Mouse (Mus musculus) liver, embryonic 16.5 days (tissue): Measurements from ENCODE around the gene Malsu1. TPM values are rescaled to one million over a fixed set of nuclear protein-coding genes. Genes with fewer than 3 reads are reported as not detected.

Experiments used
- ATAC-seq: fragments of 200-750 bp; cut with Nextera tagmentation; 2 replicates; pipeline ENCODE4 v1.8.0; 2017; ENCODE audit warnings: low read depth, mild to moderate bottlenecking, moderate number of reproducible peaks, moderate library complexity
- H3K27ac ChIP-seq: fragments of 300-500 bp; sonication (generic); 2 replicates; pipeline ENCODE4 v1.5.1; 2014; ENCODE audit warnings: mild to moderate bottlenecking, low read length
- H3K27me3 ChIP-seq: fragments of 300-500 bp; sonication (generic); 2 replicates; pipeline ENCODE4 v1.6.1; 2014; ENCODE audit warnings: low read depth, low read length, mixed read lengths; ENCODE audit not compliant: control insufficient read depth, insufficient read depth
- H3K36me3 ChIP-seq: fragments of 300-500 bp; sonication (generic); 2 replicates; pipeline ENCODE4 v1.6.1; 2014; ENCODE audit warnings: mild to moderate bottlenecking; ENCODE audit not compliant: control insufficient read depth, insufficient read depth
- H3K4me1 ChIP-seq: fragments of 300-500 bp; sonication (generic); 2 replicates; pipeline ENCODE4 v1.6.1; 2014; ENCODE audit warnings: low read depth, low read length, mixed read lengths; ENCODE audit not compliant: control insufficient read depth
- H3K4me2 ChIP-seq: fragments of 300-500 bp; sonication (generic); 2 replicates; pipeline ENCODE4 v1.6.1; 2014; ENCODE audit warnings: low read depth, low read length, mixed read lengths
- H3K4me3 ChIP-seq: fragments of 300-500 bp; sonication (generic); 2 replicates; pipeline ENCODE4 v1.5.1; 2014; ENCODE audit warnings: low read depth, mild to moderate bottlenecking, low read length
- H3K9ac ChIP-seq: fragments of 300-500 bp; sonication (generic); 2 replicates; pipeline ENCODE4 v1.6.1; 2014; ENCODE audit warnings: low read depth, low read length
- H3K9me3 ChIP-seq: fragments of 300-500 bp; sonication (generic); replicated peaks from 2 replicates; pipeline ENCODE4 v1.6.1; 2016; ENCODE audit warnings: low read length; ENCODE audit not compliant: control insufficient read depth
- WGBS: fragments of 180-500 bp; shearing (Covaris S2); extraction: QIAGEN DNeasy Blood & Tissue Kit; methylation state at CpG from one replicate; pipeline ENCODE4 v1.1.7; 2014; ENCODE audit not compliant: insufficient replicate concordance; 5-methylcytosine and 5-hydroxymethylcytosine counted together
- polyA plus RNA-seq: library from polyadenylated mRNA; unstranded; fragments of >200 nt; fragmentation: Nextera tagmentation; extraction: Ambion mirVana; gene quantifications from 2 replicates; pipeline ENCODE4 v1.2.1, GENCODE M21; 2015

Malsu1 gene
- polyA plus RNA-seq, 1 experiment from 2014 or later = 28.8 TPM

DNA sequence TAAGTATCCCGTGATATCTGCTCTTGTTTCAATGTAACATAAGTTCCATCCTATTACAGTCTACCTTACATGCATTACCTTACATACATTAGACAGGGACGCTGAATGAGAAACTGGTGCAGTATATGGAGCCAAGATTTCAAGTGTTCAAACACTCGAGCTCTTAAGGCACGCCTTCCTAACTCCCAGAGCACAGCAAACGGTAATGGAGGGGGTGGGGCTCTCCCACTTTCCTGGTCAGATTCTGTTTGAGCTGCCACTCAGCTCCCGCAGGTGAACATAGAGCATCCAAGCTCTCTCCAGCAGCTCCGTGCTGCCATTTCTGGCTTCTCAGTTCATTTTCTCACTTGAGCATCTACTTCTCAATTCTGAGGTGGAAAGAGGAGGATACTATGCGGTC lies 44.9 kb downstream of the Malsu1 start:
- Histone ChIP-seq H3K36me3 (no peaks in the 10 kb centered on the region), H3K4me3 (no peak overlapping the region), H3K27ac (no peak overlapping the region), H3K9me3 (no peaks in the 10 kb centered on the region), H3K27me3 (no peaks in the 10 kb centered on the region), H3K4me1 (no peaks in the 10 kb centered on the region; the same call in 1 of the 2 replicates), H3K9ac (no peak overlapping the region), H3K4me2 (no peak overlapping the region)
- WGBS = 68% methylated on average over 8 of the region's 8 CpGs
- ATAC-seq = no peak

DNA sequence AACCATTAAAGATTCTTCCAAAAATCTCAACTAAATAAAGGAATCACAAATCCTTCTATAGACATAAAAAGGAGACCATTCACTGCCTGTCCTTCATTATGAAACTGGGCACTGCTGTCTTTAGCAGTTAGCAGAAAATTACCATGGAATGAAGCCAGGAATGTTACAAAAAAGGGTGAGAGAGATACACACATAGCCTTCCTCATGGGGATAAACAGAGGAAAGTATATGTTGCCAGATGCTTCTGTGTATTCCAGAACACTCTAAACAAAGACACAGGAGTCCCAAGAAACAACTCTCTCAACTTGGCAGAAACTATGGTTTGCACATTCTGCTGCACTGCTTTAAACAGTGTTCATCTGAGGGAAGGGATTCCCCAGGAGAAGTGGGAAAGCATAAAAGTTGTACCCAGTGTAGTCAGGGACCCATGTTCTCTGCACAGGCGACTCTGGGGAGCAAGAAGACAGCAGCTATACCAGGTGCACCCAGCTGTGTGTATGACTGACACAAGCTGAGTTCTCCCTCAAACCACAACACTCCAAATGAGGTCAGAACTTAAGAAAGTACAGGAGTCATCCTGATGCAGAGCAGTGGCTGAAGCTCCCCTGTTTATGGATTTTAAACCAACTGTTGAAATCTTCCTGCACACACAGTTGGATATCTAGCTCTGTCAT lies 46.0 kb downstream of the Malsu1 start:
- 34% methylated on average over 1 of the region's 1 CpGs for WGBS
- H3K4me1 ChIP-seq = no peaks in the 10 kb centered on the region; the same call in 1 of the 2 replicates
- H3K27me3 ChIP-seq = no peaks in the 10 kb centered on the region
- ATAC-seq = no peak
- no peaks in the 10 kb centered on the region for H3K36me3 ChIP-seq
- H3K9me3 ChIP-seq = no peaks in the 10 kb centered on the region
- H3K4me3 ChIP-seq = no peak overlapping the region
- H3K4me2 ChIP-seq = no peak overlapping the region
- no peak overlapping the region for H3K27ac ChIP-seq
- no peak overlapping the region for H3K9ac ChIP-seq

DNA sequence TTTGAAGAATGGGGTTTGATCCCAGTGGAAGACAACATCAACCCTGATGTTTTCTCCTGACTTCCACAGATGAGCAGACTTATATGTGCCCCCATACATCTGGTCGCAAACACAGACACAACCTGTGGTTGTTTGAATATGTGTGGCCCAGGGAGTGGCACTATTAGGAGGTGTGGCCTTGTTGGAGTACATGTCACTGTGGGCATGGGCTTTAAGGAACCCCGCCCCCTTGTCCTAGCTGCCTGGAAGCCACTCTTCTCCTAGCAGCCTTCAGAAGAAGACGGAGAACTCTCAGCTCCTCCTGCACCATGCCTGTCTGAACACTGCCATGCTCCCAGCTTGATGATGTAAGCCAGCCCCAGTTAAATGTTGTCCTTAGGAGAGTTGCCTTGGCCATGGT lies 46.8 kb downstream of the Malsu1 start:
- Histone ChIP-seq H3K27ac (no peak overlapping the region), H3K4me2 (no peak overlapping the region), H3K9me3 (no peaks in the 10 kb centered on the region), H3K36me3 (no peaks in the 10 kb centered on the region), H3K4me3 (no peak overlapping the region), H3K4me1 (no peaks in the 10 kb centered on the region; the same call in 1 of the 2 replicates), H3K27me3 (no peaks in the 10 kb centered on the region), H3K9ac (no peak overlapping the region)
- ATAC-seq = no peak
- 75% methylated on average over 3 of the region's 3 CpGs for WGBS

GRCm38 (mm10) chr6:49130328-49130727 lies 56.7 kb downstream of the Malsu1 start:
- H3K4me1 ChIP-seq = peaks cover 4% of the 10 kb centered on the region; the same call in 1 of the 2 replicates
- no peak overlapping the region for H3K27ac ChIP-seq
- H3K36me3 ChIP-seq = no peaks in the 10 kb centered on the region
- ATAC-seq = no peak
- no peaks in the 10 kb centered on the region for H3K9me3 ChIP-seq
- no peak overlapping the region for H3K4me2 ChIP-seq
- H3K27me3 ChIP-seq = no peaks in the 10 kb centered on the region
- no peak overlapping the region for H3K4me3 ChIP-seq
- H3K9ac ChIP-seq = no peak overlapping the region

DNA sequence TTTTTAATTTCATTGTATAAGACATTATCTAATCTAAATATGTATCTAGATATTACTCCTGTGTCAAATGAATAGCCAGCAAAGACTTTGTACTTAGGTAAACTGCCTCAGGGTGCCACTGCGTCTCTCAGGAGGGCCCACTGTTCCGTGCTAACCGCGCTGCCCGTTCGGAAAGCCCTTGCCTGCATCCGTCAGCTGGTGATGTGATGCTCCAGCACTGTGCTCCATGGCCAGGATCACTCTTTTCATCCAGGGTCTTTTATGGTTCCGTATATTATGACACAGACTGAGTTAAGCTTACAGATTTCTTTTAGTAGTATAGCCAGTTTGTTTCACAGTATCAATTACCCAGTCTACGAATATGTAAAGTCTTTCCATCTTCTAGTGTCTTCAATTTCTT lies 58.3 kb downstream of the Malsu1 start:
- Histone ChIP-seq H3K4me2 (no peak overlapping the region), H3K4me3 (no peak overlapping the region), H3K36me3 (no peaks in the 10 kb centered on the region), H3K27ac (no peak overlapping the region), H3K9me3 (no peaks in the 10 kb centered on the region), H3K27me3 (no peaks in the 10 kb centered on the region), H3K9ac (no peak overlapping the region), H3K4me1 (peaks cover 10% of the 10 kb centered on the region)
- 88% methylated on average over 9 of the region's 9 CpGs for WGBS
- no peak for ATAC-seq

DNA sequence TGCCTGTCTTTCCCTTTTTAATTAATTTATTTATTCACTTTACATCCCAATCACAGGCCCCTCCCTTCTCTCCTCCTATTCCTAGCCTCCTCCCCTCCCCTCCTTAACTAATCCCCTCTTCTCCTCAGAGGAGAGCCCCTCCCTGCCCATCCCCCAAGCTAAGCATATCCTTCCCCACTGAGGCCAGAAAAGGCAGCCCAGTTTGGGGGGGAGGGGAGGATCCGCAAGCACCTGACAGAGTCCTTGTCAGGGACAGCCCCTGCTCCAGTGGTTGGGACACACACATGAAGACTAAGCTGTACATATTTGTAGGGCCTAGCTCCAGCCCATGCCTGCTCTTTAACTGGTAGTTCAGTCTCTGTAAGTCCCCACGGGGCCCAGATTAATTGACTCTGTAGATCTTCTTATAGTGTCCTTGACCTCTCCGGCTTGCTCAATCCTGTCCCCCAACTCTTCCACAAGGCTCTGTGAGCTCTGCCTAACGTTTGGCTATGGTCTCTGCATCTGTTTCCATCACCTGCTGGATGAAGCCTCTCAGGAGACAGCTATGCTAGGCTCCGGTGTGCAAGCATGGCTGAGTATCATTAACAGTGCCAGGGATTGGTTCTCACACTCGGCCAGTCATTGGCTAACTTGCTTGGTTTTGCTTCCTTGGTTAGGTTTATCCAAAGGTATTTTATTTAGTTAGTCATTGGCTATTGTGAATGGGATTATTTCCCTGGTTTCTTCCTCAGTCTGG lies 58.9 kb downstream of the Malsu1 start:
- Histone ChIP-seq H3K27me3 (no peaks in the 10 kb centered on the region), H3K4me3 (no peak overlapping the region), H3K9ac (no peak overlapping the region), H3K9me3 (no peaks in the 10 kb centered on the region), H3K4me2 (no peak overlapping the region), H3K4me1 (peaks cover 10% of the 10 kb centered on the region), H3K36me3 (no peaks in the 10 kb centered on the region), H3K27ac (no peak overlapping the region)
- ATAC-seq = no peak
- 73% methylated on average over 6 of the region's 6 CpGs for WGBS

Other genes starting within 250 kb of the Malsu1 start
- gene Tmem176a, start 232.9 kb upstream of the Malsu1 start, polyA plus RNA-seq = 138 and 147 TPM in 2 replicates
- 207 and 215 TPM in 2 replicates for gene Tmem176b, start 232.3 kb upstream of the Malsu1 start, polyA plus RNA-seq
- 0.20 TPM in 1 of 2 replicates, not detected in the other for gene Aoc1, start 200.9 kb upstream of the Malsu1 start, polyA plus RNA-seq
- not detected in 2 replicates for gene 1600015I10Rik, start 143.9 kb upstream of the Malsu1 start, polyA plus RNA-seq
- gene Doxl2, start 98.8 kb upstream of the Malsu1 start, polyA plus RNA-seq = not detected in 2 replicates
- not detected in 2 replicates for gene Svs1, start 86.9 kb upstream of the Malsu1 start, polyA plus RNA-seq
- 0.25 and 0.48 TPM in 2 replicates for gene Gpnmb, start 37.2 kb upstream of the Malsu1 start, polyA plus RNA-seq
- 16.4 and 17.9 TPM in 2 replicates for gene Igf2bp3, start 141.2 kb downstream of the Malsu1 start, polyA plus RNA-seq
- gene Tra2a, start 190.2 kb downstream of the Malsu1 start, polyA plus RNA-seq = 38.0 and 42.4 TPM in 2 replicates
- 1.9 and 2.9 TPM in 2 replicates for gene Ccdc126, start 245.5 kb downstream of the Malsu1 start, polyA plus RNA-seq